Mouse (Mus musculus) erythroid progenitor cell, adult 5-6 weeks (primary cell): ENCODE data around the gene Hoxa9. TPM values are rescaled to one million over a fixed set of nuclear protein-coding genes. Genes with fewer than 3 reads are reported as not detected.

Experiments
- ATAC-seq: replicated peaks from 2 replicates; pipeline ENCODE4 v1.8.0; 2016; ENCODE audit warnings: moderate number of reproducible peaks, mild to moderate bottlenecking, moderate TSS enrichment, inconsistent platforms; ENCODE audit not compliant: poor library complexity, low FRiP score, severe bottlenecking
- total RNA-seq, 2 experiments: library from RNA; stranded (forward) in 1 of 2; stranded (reverse) in 1 of 2; fragments of 150-400 nt in 1 of 2; fragments of 186-747, 209-891 nt in 1 of 2; gene quantifications; 2 replicates each; pipeline versions ENCODE4 v1.2.3 to v1.2.4; 2015 to 2017; ENCODE audit warnings: low replicate concordance in 2 of 2

The Hoxa9 gene
- total RNA-seq, 2 experiments from 2014 or later, result 0.84 to 4.5 TPM

- no peak for ATAC-seq
Measured at GRCm38 (mm10) chr6:52190906-52191810, 39.7 kb downstream of the Hoxa9 start, which contains the start of gene Hoxa4. Gene Hoxa4 (minus strand): TSS chr6:52191753.

- no peak for ATAC-seq
Measured at GRCm38 (mm10) chr6:52190410-52190809, 40.5 kb downstream of the Hoxa9 start.

GRCm38 (mm10) chr6:52189909-52190308 lies 41.0 kb downstream of the Hoxa9 start:
- ATAC-seq, result no peak

- no peak for ATAC-seq
Measured at GRCm38 (mm10) chr6:52189172-52189591, 41.7 kb downstream of the Hoxa9 start.

- no peak for ATAC-seq
Measured at GRCm38 (mm10) chr6:52186500-52186899, 44.4 kb downstream of the Hoxa9 start.

GRCm38 (mm10) chr6:52185834-52186233 lies 45.1 kb downstream of the Hoxa9 start:
- no peak for ATAC-seq

- ATAC-seq, result no peak
Measured at GRCm38 (mm10) chr6:52185222-52185621, 45.7 kb downstream of the Hoxa9 start.

GRCm38 (mm10) chr6:52184668-52185067 lies 46.2 kb downstream of the Hoxa9 start:
- ATAC-seq, result no peak

- no peak for ATAC-seq
Measured at GRCm38 (mm10) chr6:52183311-52184080, 47.4 kb downstream of the Hoxa9 start.

GRCm38 (mm10) chr6:52182793-52183192 lies 48.1 kb downstream of the Hoxa9 start:
- ATAC-seq, result no peak

GRCm38 (mm10) chr6:52182030-52182429 lies 48.9 kb downstream of the Hoxa9 start:
- no peak for ATAC-seq

GRCm38 (mm10) chr6:52180726-52181125 lies 50.2 kb downstream of the Hoxa9 start:
- ATAC-seq, result no peak

- ATAC-seq, result no peak
Measured at GRCm38 (mm10) chr6:52180213-52180710, 50.6 kb downstream of the Hoxa9 start.

- ATAC-seq, result no peak
Measured at GRCm38 (mm10) chr6:52179690-52180089, 51.2 kb downstream of the Hoxa9 start.

GRCm38 (mm10) chr6:52178918-52179665 lies 51.8 kb downstream of the Hoxa9 start:
- no peak for ATAC-seq

- ATAC-seq, result no peak
Measured at GRCm38 (mm10) chr6:52177806-52178205, 53.1 kb downstream of the Hoxa9 start.

GRCm38 (mm10) chr6:52177061-52177735 lies 53.7 kb downstream of the Hoxa9 start, which contains the start of gene 5730596B20Rik:
Gene 5730596B20Rik (plus strand): TSS chr6:52177498.
- ATAC-seq, result no peak

GRCm38 (mm10) chr6:52176391-52176790 lies 54.5 kb downstream of the Hoxa9 start:
- ATAC-seq, result no peak

GRCm38 (mm10) chr6:52175864-52176263 lies 55.0 kb downstream of the Hoxa9 start:
- ATAC-seq, result no peak
